ENCODE assay signal across 13 mouse cellular contexts in genomic region chr10:67079030-67079429, GRCm38 (mm10). TPM values are rescaled to one million over a fixed set of nuclear protein-coding genes. Genes with fewer than 3 reads are reported as not detected.
A peak's percentile ranks its signal among the peaks of the same experiment; 100 is the strongest.
DNase-seq lines count a peak whose midpoint lies in the region; ATAC-seq and TF ChIP-seq lines count a peak whose summit lies in the region.
"Had no signal": no experiment of that assay in that cellular context is flagged by ENCODE, and none has a peak within 500 bp of the region (broad histone marks: within the 10 kb centered on the region; RNA-seq: fewer than 3 reads in every experiment).

No protein-coding gene starts in this region.

- peak overlapping the region; percentile 75; the same call in 1 of the 2 replicates for H3K27ac ChIP-seq in heart, embryonic 11.5 days (ENCODE audit: low read depth, low read length)
- H3K27ac ChIP-seq in kidney, adult 2 months (ENCODE audit: insufficient read depth, low read depth, low read length): 0 out of 2 replicates have a peak overlapping the region, but pooled peaks have one; percentile 35
- H3K27ac ChIP-seq in ES-E14 (ENCODE audit: insufficient read depth, low read depth, low read length, poor library complexity, severe bottlenecking): peak overlapping the region; percentile 44; the same call in 1 of the 2 replicates
- H3K27ac ChIP-seq in hindbrain, embryonic 14.5 days: 0 out of 2 replicates have a peak overlapping the region, but pooled peaks have one; percentile 51
- H3K27ac ChIP-seq: lung, embryonic 15.5 days had no signal

- no peak overlapping the region for H3K9ac ChIP-seq in heart, embryonic 11.5 days (ENCODE audit: low read depth, low read length)
- peak overlapping the region; percentile 53; the same call in 1 of the 2 replicates for H3K9ac ChIP-seq in ES-E14 (ENCODE audit: insufficient read depth, low read depth, low read length, poor library complexity, severe bottlenecking)
- H3K9ac ChIP-seq in hindbrain, embryonic 14.5 days: no peak overlapping the region
- H3K9ac ChIP-seq: lung, embryonic 15.5 days had no signal

- WGBS in heart, embryonic 11.5 days (ENCODE audit: insufficient replicate concordance): 44% methylated on average over 4 of the region's 4 CpGs
- WGBS in kidney, adult 2 months: 55% methylated on average over 4 of the region's 4 CpGs
- 51% methylated on average over 4 of the region's 4 CpGs for WGBS in hindbrain, embryonic 14.5 days

- H3K4me3 ChIP-seq in heart, embryonic 11.5 days (ENCODE audit: low read depth, low read length): no peak overlapping the region
- no peak overlapping the region for H3K4me3 ChIP-seq in kidney, adult 2 months (ENCODE audit: insufficient read depth, low read depth, low read length)
- no peak overlapping the region for H3K4me3 ChIP-seq in ES-E14 (ENCODE audit: insufficient read depth in 1 of 2, low read depth in 1 of 2, low read length in 2 of 2, poor library complexity in 1 of 2, severe bottlenecking in 1 of 2)
- H3K4me3 ChIP-seq in hindbrain, embryonic 14.5 days (replicated peaks; ENCODE audit: low read length): no peak overlapping the region
- H3K4me3 ChIP-seq: lung, embryonic 15.5 days; megakaryocyte, embryonic 14.5 days had no signal

- no peaks in the 10 kb centered on the region for H3K9me3 ChIP-seq in heart, embryonic 11.5 days (replicated peaks; ENCODE audit: control insufficient read depth, low read length)
- no peaks in the 10 kb centered on the region for H3K9me3 ChIP-seq in ES-E14 (ENCODE audit: control insufficient read depth, insufficient read depth, low read depth, low read length)
- H3K9me3 ChIP-seq in hindbrain, embryonic 14.5 days (ENCODE audit: control insufficient read depth, low read length): no peaks in the 10 kb centered on the region
- H3K9me3 ChIP-seq: lung, embryonic 15.5 days; megakaryocyte, embryonic 14.5 days had no signal

- TF ChIP-seq CTCF in kidney, adult 2 months (conservative IDR thresholded peaks at IDR 0.05; ENCODE audit: insufficient read depth, insufficient read length, low read depth, low read length): no peak

- no peak for ATAC-seq in heart, embryonic 11.5 days (replicated peaks; ENCODE audit: insufficient number of reproducible peaks, low FRiP score, low TSS enrichment)
- no peak for ATAC-seq in hindbrain, embryonic 14.5 days (ENCODE audit: low FRiP score)

- H3K4me2 ChIP-seq in heart, embryonic 11.5 days: no peak overlapping the region
- H3K4me2 ChIP-seq in hindbrain, embryonic 14.5 days (replicated peaks): no peak overlapping the region
- H3K4me2 ChIP-seq: lung, embryonic 15.5 days had no signal

- DNase-seq in heart, postnatal 25 days (ENCODE audit: low spot score): no peak
- no peak for DNase-seq in kidney, adult 2 months
- DNase-seq in kidney, adult 18-20 months: no peak
- DNase-seq in ES-E14 (ENCODE audit: low read depth, low spot score): no peak
- no peak for DNase-seq in hindbrain, embryonic 14.5 days (ENCODE audit: low spot score)
- no peak for DNase-seq in frontal cortex, adult 2 months (ENCODE audit: extremely low spot score in 1 of 2, low spot score in 1 of 2)
- DNase-seq in right cerebral cortex, adult 2 months (ENCODE audit: low spot score in 2 of 2): no peak
- DNase-seq: cerebellum, adult 8-10 months; kidney, adult 11 months; liver had no signal

- in situ Hi-C loops in ES-E14 (cut with MboI; ENCODE audit: low sequenced_read_pairs in 2 of 2, unreplicated experiment in 2 of 2): loop anchor here (25.0 kb wide), 1 partner anchor 167 kb away; no protein-coding TSS in a partner anchor

- H3K36me3 ChIP-seq in heart, embryonic 11.5 days (ENCODE audit: control insufficient read depth, insufficient read depth, low read length): no peaks in the 10 kb centered on the region
- no peaks in the 10 kb centered on the region for H3K36me3 ChIP-seq in kidney, adult 2 months (ENCODE audit: control insufficient read depth, insufficient read depth, low read length)
- no peaks in the 10 kb centered on the region for H3K36me3 ChIP-seq in ES-E14 (ENCODE audit: control insufficient read depth, insufficient read depth, low read length, poor library complexity, severe bottlenecking)
- no peaks in the 10 kb centered on the region for H3K36me3 ChIP-seq in hindbrain, embryonic 14.5 days (replicated peaks; ENCODE audit: control insufficient read depth, insufficient read depth)
- H3K36me3 ChIP-seq: lung, embryonic 15.5 days had no signal

- peaks cover 12% of the 10 kb centered on the region for H3K4me1 ChIP-seq in heart, embryonic 11.5 days (ENCODE audit: control insufficient read depth, insufficient read depth, low read length)
- H3K4me1 ChIP-seq in kidney, adult 2 months (ENCODE audit: control insufficient read depth, insufficient read depth, low read length): peaks cover 12% of the 10 kb centered on the region; the same call in 1 of the 2 replicates
- H3K4me1 ChIP-seq in ES-E14 (ENCODE audit: control insufficient read depth in 2 of 2, insufficient read depth in 2 of 2, low read length in 2 of 2, poor library complexity in 1 of 2): peaks cover 15 to 16% of the 10 kb centered on the region in 2 experiments
- peaks cover 7% of the 10 kb centered on the region for H3K4me1 ChIP-seq in hindbrain, embryonic 14.5 days (replicated peaks; ENCODE audit: control insufficient read depth, insufficient read depth, low read length)

- intact Hi-C loops in heart, postnatal 25 days (cut with DNase I): loop anchor here (2.0 kb wide), 1 partner anchor 14 kb away; no protein-coding TSS in a partner anchor

- H3K27me3 ChIP-seq in heart, embryonic 11.5 days (ENCODE audit: control insufficient read depth, insufficient read depth, low read length): no peaks in the 10 kb centered on the region
- H3K27me3 ChIP-seq in kidney, adult 2 months (replicated peaks; ENCODE audit: control insufficient read depth, insufficient read depth, low read length): no peaks in the 10 kb centered on the region
- no peaks in the 10 kb centered on the region for H3K27me3 ChIP-seq in hindbrain, embryonic 14.5 days (ENCODE audit: control insufficient read depth, insufficient read depth, low read length)
- H3K27me3 ChIP-seq: lung, embryonic 15.5 days had no signal

- no peak for TF ChIP-seq POLR2A in kidney, adult 2 months (IDR thresholded peaks at IDR 0.05; ENCODE audit: low read depth, low read length)

TF ChIP-seq in ES-E14, 5 proteins besides CTCF, POLR2A, EP300 and RAD21:
- TF ChIP-seq HCFC1 (IDR thresholded peaks at IDR 0.05; ENCODE audit: borderline replicate concordance, insufficient read depth, low read length): no peak
- no peak for TF ChIP-seq ZNF384 (IDR thresholded peaks at IDR 0.05; ENCODE audit: low read depth, low read length)
- TF ChIP-seq CHD2 (IDR thresholded peaks at IDR 0.05; ENCODE audit: low read depth, low read length): no peak
- TF ChIP-seq ZC3H11A (IDR thresholded peaks at IDR 0.05; ENCODE audit: borderline replicate concordance, low read depth, low read length): no peak
- no peak for TF ChIP-seq MAFK (IDR thresholded peaks at IDR 0.05; ENCODE audit: insufficient read depth, low read depth, low read length)

RNA-seq across cellular contexts. Expression of gene Jmjd1c, which starts 16.9 kb away (rescaled TPM):
- 31.7 and 39.5 TPM in 2 replicates for polyA plus RNA-seq in heart, embryonic 11.5 days (2014; fragmentation: Nextera tagmentation; extraction: Ambion mirVana)
- 10 to 100 TPM; 38.5 to 40.9 TPM for total RNA-seq in heart, postnatal 25 days (2021)
- polyA plus RNA-seq in kidney, adult 2 months (2012; rRNA removed): 9.4 and 10.0 TPM in 2 replicates
- total RNA-seq in ES-E14 (2012; rRNA removed): 93.0 and 124 TPM in 2 replicates
- 41.7 and 59.5 TPM in 2 replicates for polyA plus RNA-seq in hindbrain, embryonic 14.5 days (2014; fragmentation: Nextera tagmentation; extraction: Ambion mirVana)
- 34.2 and 37.8 TPM in 2 replicates for polyA plus RNA-seq in frontal cortex, adult 2 months (2012; rRNA removed)

RNA-seq across cellular contexts. Expression of gene Reep3, which starts 17.7 kb away (rescaled TPM):
- 21.5 and 23.7 TPM in 2 replicates for polyA plus RNA-seq in heart, embryonic 11.5 days (2014; fragmentation: Nextera tagmentation; extraction: Ambion mirVana)
- 10 to 100 TPM; 21.4 to 22.9 TPM for total RNA-seq in heart, postnatal 25 days (2021)
- polyA plus RNA-seq in kidney, adult 2 months (2012; rRNA removed): 22.2 and 26.0 TPM in 2 replicates
- 18.1 and 18.2 TPM in 2 replicates for total RNA-seq in ES-E14 (2012; rRNA removed)
- polyA plus RNA-seq in hindbrain, embryonic 14.5 days (2014; fragmentation: Nextera tagmentation; extraction: Ambion mirVana): 32.4 and 32.8 TPM in 2 replicates
- polyA plus RNA-seq in frontal cortex, adult 2 months (2012; rRNA removed): 22.0 and 22.6 TPM in 2 replicates
